Mouse (Mus musculus): ENCODE measurements around the gene Wdr25.

Gene Wdr25

DNA sequence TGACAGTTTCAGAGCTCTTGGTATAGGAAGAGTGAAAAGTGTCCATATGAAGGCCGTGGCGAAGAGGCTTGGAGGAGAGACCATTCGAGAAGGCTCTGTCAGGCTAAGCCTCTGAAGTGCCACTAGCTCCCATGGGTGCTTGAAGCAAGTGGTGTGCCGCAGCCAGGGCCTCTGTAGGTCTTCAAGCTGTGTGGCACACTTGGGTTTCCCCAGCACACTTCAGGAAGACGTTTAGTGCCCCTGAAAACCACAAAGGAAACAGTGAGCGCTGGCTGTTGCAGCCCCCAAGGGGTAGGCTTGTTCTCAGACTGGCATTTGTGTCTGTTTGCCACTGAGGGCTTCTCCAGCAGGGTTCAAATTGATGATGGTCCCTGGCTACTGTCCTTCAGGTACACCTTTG lies 90.1 kb downstream of the Wdr25 start:
- no peak for DNase-seq (ENCODE audit: low spot score in 2 of 2)

DNA sequence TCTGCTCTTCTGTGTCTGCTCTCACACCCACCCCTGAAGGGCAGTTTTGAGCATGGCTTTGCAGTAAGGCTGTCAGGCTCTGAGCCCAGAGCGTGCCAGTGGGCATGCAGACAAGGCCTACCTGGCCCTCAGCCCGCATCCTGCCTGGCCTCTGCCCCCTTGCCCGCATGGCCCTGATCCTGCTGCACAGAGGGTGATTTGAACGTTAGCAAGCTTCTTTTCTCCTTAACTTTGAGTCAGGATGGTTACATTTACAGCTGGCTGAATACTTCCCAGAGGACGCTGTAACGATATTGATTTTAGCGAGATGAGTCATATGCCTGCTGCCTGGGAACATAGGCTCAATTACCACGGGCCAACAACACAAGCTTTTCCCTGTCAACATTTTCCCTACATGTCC lies 91.0 kb downstream of the Wdr25 start:
- DNase-seq (ENCODE audit: low spot score in 2 of 2), result no peak

DNA sequence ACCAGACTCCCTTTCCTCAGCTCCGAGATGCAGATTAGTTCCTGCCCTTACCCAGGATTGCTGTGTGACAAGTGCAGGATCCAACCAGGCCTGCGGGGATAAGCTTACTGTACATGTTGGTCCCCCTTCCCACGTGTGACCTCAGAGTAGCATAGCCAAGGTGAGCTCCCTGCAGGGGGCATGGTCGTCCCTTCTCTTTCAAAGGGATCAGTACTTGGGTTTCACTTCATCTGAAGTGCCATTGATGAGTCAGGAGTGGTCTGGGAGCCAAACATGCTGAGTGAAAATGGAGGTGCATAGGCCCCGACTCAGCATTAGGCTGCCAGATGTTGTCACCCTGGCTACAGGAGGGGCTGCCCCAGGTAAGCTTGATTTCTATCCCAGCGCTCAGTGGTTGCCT lies 91.6 kb downstream of the Wdr25 start:
- no peak for DNase-seq (ENCODE audit: low spot score in 2 of 2)

DNA sequence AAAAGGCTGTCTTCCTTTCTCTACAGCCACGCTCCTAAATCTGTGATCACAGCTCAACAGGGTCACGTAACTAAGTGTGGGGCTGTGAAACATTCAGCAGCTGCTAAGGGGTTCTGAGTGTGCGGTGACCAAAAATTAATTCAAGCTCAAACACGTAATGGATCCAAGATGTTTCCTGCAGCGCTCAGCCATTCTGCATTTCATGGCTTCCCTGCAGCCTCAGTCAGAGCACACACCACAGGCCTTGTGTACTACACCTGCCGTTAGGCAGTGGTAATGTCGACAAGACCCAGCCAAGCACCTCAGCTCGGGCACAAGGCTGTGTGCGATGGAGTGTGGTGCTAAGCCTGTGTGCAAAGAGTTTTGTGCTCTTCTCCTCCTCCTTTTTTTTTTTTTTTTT lies 94.0 kb downstream of the Wdr25 start:
- DNase-seq (ENCODE audit: low spot score in 2 of 2), result no peak

DNA sequence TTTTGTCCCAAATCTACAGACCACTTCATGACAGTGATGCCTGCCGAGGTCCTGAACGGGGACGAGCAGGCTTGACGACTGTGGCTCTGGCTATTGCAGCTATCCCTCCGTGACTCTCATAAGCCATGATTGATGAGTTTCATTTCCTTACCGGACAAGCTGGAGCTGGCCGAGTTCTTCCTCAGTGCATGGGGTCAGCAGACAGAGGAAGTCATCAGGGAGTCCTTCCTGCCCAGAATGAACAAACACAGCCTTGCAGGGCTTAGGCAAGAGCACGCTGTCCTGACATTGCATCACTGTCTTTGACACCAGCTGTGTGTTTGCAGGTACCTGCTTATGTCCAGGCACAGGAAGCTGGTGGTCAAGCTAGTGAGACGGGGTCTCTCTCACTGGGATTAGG lies 97.0 kb downstream of the Wdr25 start:
- DNase-seq (ENCODE audit: low spot score in 2 of 2), result no peak

DNA sequence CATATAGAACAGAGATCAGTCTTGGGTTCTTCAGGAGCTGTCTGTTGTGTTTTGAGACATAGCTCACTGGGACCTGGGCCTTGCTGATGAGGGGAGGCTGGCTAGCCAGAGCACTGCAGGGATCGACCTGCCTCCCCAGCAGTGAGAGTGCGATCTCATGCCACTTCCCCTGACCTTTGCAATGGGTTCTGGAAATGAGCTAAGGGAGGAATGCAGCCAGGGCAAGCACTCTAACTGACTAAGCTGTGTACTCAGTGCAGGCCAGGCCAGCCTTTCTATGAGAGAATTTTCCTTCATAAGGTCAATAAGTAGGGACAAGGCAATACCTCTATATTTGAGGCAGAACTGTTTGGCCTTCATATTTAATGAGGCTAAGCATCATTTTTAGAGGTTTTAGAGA lies 99.6 kb downstream of the Wdr25 start:
- DNase-seq (ENCODE audit: low spot score in 2 of 2), result no peak

DNA sequence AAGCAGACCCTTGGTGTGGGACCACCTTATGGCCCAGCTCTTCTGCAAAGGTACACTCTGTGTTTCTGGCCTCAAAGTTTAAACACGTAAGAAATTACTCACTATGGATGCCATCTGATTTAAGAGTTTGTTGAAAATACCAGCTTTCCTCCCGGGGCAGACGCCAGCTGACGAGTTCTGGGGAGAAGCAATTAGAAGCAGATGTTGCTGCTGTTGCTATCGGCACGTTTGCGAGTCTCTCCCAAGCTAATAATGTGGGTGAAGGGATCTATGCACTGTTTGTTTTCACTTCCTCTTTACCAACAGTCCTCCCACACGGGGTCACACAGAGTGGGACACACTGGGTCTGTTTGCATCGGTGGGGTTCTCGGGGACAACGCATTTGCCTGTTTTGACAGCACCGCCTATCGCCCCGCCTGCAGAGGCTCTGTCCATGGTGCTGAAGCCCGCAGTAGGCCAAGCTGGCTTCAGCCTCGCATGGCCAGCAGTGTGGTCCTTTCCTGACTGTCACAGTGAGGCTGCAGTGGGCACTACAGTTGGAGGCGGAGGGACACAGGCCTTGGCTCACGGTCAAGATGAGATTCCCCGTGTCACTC lies 101.1 kb downstream of the Wdr25 start:
- peak; percentile 70 to 83 for DNase-seq (ENCODE audit: low spot score in 2 of 2)

DNA sequence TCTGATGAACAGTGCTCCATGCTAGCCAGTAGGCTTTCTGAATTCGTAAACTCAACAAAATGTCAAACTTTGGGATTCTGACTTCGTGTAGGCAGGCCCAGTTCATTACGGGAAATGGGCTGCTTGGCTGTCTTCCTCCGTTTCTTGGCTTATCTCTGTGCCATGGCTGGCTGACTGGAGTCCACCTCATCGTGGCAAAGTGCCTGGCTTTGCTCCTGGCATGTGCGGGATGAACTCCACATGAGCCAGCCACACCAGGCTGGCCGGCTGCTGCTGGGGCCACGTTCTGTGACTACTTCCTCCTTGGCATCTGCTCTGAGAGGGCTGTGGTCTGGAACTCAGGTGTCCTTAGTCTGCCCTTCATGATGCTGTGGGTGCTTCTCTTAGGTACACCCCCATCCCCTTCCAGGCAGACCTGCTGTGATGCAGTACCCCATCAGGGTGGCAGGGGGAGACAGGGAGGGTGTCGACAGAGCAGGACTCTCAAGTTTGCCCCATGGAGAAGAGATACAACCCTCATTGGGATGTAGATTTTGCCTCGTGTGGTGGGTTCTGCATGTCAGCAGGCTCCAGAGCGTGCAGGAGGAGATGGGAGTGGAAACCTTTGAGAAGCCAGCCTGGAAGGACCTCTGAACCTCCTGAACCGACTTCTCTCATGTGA lies 102.7 kb downstream of the Wdr25 start:
- DNase-seq (ENCODE audit: low spot score in 2 of 2), result no peak

DNA sequence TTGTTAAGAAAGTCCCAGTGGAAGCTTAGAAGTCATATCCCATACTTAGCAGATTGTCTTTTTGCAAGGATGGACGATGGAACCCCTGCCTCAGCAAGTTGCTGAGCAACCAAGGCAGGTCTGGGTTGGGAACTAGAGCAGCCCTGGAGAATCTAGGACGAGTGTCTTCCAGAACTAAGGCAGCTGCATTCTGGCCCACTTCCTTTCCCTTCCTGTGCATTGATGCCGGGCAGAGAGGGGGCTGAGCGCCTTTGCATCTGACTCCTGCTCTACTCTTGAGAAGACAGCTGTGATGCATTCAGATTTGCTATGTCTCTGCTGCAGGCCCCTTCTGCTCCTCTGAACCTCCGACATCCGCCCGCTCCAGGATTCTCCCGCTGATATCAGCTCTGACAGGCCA lies 103.8 kb downstream of the Wdr25 start:
- DNase-seq (ENCODE audit: low spot score in 2 of 2), result no peak

DNA sequence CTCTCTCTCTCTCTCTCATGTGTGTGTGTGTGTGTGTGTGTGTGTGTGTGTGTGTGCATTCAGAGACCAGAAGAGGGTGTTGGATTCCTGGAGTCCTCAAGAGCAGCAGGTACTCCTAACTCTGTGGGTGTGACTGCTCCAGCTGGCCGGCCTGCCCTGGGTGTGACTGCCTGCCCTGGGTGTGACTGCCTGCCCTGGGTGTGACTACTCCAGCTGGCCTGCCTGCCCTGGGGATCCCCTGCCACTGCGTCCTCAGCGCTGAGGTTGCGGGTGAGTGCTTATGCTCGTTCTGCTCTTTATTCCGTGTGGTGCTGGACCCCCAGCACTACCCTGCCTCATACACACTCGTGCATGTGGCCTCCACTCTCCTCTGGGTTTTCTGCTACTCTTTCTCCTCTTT lies 109.5 kb downstream of the Wdr25 start:
- DNase-seq (ENCODE audit: low spot score in 2 of 2), result no peak

DNA sequence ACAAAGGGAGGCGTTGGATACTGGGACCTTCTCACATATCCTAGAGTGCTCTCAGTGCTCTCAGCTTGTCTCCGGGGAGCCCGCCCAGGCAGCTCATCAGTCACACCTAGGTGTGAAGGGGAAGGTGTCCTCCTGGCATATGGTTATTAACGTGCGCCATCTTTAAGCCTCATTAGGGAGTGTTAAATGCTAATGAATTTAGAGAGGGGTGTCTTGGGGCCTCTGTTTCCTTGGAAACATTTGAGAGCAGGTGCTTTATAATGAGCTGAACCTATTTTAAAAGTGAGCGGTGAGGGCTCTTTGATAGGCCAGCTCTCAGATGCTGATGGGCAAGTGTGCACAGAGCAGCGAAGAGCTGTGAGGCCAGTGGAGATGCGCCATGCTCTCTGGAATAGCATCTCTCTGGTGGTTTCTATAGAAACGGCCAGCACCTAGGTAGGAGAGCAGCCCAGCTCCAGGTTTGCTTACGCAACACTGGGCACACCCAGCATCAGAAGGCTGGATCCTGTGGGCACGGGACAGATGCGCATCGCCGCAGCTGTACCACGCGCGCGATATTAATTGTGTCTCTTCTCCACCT lies 116.7 kb downstream of the Wdr25 start:
- no peak for DNase-seq (ENCODE audit: low spot score in 2 of 2)

DNA sequence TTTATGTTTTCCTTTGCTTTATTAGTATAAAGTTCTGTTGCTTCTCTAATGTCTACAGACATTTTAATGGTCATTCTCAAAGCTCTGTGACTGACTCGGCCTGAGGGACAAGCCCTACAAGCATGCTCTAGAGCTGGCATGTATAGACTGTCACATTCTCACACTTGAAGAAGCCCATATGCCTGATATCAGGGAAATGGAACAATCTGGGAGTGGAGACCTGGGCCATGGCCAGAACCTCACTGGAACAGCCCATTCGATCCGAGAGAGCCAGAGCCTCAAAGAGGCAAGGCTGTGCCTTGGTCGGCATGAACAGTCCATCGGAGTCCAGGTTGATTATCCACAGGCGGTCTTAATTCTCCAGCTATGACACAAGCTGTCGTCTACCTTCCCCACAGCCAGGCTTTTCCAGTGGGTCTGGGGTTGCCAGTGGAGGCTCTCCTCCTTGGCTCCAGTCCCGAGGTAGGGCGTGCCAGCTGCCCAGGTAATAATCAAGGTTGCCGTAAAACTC lies 128.8 kb downstream of the Wdr25 start:
- no peak for DNase-seq (ENCODE audit: low spot score in 2 of 2)

DNA sequence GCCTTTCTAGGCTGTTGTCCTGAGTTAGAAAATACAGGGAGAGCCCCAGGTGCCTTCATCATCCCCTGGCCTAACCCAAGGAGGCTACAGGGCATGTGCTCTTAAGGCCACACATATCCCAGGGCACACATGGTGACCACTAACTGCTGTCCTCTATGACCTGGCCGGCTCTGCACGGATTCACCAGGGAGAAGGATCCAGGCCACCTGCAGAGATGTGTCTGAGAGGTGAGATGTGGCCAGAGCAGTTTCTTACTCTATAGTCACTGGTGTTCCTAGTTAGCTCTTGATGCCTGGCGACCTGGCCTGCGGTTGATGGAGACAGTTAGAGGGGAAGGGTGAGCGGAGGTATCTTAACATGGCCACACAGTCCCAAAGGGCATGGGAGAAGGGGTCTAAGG lies 129.5 kb downstream of the Wdr25 start:
- no peak for DNase-seq (ENCODE audit: low spot score in 2 of 2)

DNA sequence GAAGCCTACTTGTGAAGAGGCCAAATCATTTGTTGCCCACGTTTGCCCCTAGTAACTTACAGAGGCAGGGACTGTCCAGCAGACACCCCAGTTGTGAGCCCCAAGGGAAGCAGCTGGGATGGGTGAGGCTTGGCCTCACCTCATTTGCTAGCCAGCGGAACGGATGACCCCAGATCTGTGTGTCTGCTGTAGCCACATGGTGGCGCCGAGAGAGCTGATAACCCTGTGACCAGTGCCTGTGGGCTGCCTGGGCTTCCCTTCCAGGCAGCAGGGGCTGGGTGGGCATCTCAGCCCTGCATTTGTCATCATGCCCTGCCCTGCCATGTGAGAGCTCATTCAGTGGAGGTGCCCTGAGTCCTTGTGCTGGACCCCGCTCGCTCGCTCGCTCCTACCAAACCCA lies 130.3 kb downstream of the Wdr25 start:
- DNase-seq (ENCODE audit: low spot score in 2 of 2), result no peak

DNA sequence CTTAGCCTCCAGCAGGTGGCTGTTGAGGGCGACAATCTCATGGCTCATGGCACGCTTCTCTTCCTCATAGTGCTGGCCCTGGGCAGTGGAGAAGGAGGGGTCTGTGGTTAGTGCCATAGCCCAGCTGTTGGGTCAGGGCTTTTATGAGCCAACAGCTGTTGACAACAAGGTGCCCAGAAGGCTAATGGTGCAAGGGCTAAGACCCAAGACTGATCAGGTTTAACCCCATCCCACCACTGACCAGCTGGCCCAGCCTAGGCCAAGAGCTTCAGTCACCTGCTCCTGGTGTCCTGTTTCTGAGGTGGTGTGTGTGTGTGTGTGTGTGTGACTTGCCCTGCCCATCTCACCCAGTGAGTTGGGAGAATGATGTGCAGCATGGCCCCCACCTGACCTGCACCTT lies 143.6 kb downstream of the Wdr25 start:
- DNase-seq (ENCODE audit: low spot score in 2 of 2), result no peak

DNA sequence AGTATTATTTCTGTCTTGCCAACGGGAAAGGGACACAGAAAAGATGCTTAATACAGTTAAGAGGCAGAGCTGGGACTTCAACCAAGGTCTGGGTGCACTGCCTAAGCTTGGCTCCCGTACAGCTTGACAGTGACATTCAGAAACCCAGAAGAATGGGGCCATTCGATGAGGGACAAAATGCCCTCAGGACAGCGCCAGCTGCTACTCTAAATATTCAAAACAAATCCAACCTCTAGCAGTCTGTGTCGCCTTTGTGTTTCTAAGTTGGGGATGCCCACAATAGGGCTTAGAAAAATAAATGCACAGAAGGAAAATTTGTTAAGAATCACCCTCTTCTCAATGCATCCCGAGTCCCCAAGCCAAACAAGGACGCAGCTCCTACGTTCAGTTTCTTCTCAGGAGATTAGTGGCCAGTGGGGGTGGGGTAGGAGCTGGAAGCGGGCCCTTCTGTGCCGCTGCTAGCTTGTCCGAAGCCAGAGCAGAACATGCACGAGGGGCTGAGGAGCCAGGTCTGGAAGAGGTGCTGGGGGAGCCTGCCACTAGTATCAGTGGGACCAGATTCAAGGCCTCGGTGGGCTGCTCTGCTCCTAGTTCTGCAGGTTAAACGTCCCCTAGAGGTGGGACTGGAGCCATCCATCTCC lies 144.9 kb downstream of the Wdr25 start:
- DNase-seq (ENCODE audit: low spot score in 2 of 2), result no peak

DNA sequence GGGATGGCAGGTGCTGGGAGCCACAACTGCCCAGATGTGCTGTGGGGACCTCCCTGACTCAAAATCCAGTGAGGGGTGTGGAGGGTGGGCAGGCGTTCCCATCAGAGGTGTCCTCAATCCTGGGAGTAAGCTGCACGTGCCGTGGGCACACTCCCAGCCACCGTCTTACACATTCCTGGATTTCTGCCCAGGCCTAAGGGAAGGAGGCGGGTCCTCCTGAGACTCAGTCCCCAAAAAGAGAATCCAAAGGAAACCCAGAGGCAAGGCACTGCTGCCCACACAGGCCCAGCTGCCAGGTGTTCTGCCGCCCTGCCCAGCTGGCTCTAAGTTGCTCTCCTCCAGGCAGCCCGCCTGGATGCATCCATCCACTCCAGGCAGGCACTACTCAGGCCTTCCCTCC lies 145.9 kb downstream of the Wdr25 start:
- DNase-seq (ENCODE audit: low spot score in 2 of 2), result no peak

DNA sequence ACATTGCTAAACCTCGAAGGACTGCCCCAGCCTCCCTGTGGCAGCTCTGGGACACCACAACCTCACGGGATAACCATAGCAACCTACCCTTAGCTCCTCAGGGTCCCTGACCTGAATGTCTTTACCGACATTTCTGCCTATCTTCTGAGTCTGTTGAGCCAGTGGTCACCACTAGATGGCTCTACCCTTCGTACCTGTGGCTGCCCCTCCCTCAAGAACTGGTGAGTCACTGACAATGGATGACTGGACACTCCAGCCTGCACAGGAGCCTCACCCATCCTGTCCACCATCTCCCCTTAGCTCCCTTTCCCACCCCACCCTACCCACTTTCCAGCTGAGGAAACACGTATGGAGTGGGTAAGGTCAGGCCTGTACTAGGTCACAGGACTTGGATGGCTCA lies 151.1 kb downstream of the Wdr25 start:
- DNase-seq (ENCODE audit: low spot score in 2 of 2), result no peak

DNA sequence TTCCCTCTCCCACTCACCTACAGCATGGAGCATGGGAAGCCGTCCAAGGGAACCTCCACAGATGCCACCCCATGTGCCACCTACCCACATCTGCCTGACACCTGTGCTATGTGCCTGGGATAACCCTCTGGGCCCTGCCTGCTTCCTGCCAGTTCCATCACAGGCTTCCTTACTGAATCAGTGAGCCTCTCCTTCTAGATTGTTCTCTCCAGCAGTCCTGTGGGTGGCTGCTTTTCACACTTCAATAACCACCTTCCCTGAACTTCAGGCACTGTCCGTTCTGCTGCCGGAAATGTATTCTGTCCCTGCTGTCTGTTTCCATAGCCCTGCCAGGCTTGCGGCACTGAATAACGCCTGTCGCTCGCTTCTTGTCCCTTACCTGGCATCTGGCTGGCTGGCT lies 152.2 kb downstream of the Wdr25 start:
- DNase-seq (ENCODE audit: low spot score in 2 of 2), result no peak

DNA sequence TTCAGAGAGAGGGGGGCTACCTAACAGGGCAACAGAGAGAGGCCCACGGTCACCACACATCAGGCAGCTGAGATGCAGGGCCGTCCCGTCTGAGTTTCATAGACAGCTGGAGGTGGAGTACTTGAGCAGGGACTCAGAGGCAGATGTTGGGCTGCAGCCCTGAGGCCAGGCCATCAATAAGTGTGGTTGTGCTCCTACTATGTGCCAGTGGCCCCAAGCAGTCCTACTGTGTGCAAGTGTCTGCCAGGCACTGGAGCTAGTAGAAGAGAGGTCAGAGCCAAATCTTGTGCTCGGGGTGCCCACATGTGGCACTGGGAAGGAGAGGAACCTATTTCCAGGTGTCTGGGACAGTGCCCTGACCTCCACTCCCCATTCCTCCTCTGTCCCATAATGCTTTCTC lies 156.5 kb downstream of the Wdr25 start:
- DNase-seq (ENCODE audit: low spot score in 2 of 2), result no peak

DNA sequence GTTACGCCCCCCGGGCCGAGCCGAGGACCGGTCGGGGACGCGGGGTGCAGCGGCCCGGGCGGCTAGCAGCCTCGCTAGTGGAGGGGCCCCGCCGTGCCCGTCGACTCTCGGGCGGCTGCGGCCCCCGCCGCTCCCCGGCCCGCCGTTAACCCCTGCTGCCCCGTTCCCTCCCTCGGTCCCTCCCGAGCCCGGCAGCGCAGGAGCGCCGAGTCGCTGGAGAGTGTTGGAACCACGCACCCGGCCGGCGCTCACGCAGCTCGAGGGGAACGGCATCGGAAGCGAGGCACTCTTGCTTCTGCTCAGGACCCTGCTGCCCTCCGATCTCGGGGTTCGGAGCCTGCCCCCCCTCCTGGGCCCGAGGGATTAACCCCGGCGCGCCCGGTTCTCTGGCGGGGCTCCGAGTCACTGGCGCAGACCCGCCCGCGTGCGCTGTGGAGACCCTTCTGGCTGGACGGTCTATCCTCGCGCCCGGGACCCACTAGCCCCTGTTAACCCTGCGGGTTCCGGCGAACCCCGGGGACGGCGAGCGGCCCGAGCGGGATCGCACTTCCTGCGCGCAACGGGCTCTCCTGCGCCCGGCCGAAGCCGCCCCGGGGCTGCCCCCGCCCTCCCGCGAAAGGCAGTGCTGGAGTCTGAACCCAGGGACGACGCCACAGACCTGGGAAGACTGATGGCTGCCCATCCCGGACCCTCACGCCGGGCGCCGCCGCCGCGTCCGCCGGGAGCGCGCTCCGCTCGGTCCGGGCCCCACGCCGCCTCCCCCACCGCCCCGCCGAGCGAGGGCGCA lies 159.8 kb downstream of the Wdr25 start:
- DNase-seq (ENCODE audit: low spot score in 2 of 2), result no peak

DNA sequence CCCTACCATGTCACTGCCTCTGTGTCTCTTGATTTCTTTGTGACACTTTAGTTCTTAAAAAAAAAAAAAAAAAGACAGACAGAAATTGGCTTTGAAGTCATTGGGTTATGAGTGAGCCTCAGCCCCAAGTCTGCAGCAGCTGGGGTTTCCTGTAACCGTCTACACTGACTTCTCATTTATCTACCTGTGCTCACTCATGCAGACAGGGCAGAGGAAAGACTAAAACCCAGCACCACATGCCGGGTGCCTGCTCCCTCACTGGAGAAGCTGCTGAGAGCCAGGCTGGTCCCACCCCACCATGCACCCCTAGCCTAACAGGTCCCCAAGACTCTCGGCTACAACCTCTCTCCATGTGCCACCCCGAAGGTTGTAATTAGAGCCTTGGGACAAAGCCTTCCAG lies 164.3 kb downstream of the Wdr25 start:
- no peak for DNase-seq (ENCODE audit: low spot score in 2 of 2)
